Comparison of ENCODE assay signal across 9 mouse cellular contexts in the genomic region with DNA sequence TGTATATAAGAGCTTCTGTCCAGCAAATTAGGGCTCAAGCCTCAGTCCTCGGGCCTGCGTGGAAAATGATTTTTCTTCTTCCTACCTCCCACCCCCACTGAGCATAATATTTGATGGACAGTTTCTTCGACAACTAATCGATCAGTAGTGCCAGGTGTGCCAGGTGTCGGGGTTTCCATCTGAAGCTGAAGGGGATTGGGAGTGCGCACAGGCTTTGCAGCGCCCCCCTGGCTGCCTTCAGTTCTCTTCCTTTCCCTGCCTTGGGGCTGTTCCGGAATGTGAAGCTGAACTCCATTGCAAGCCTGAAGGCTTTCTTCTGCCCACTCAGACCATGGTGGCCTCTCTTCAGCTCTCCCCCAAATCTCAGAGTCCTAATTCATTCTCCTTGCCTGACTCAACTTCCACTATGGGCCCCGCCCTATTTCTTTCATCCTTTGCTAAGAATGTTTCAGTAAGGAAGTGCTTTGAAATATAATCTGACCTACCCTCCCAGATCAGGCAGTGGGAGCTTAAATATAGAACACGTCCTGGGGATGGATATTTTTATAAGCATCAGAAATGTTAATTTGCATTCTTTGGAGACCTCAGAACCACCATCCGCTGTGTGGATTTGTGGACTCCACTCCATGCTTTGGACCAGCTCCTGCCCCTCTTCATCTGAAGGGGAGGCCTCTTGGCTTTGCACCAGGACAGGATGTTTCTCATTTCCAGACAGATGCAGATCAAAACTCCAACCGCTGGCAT.
DNase-seq lines count a peak whose midpoint lies in the region; ATAC-seq and TF ChIP-seq lines count a peak whose summit lies in the region.
"Had no signal": no experiment of that assay in that cellular context is flagged by ENCODE, and none has a peak within 500 bp of the region (broad histone marks: within the 10 kb centered on the region; RNA-seq: fewer than 3 reads in every experiment).

No protein-coding gene starts in this region.

- 47% methylated on average over 12 of the region's 12 CpGs for WGBS in kidney, embryonic 14.5 days
- 72% methylated on average over 12 of the region's 12 CpGs for WGBS in kidney, adult 2 months
- WGBS in embryonic facial prominence, embryonic 14.5 days, result 21% methylated on average over 12 of the region's 12 CpGs
- WGBS in lung, postnatal 0 days, result 53% methylated on average over 12 of the region's 12 CpGs

- TF ChIP-seq EP300 in lung, postnatal 0 days (IDR thresholded peaks at IDR 0.05), result peak; percentile 66

- no peak for TF ChIP-seq CTCF in kidney, adult 2 months (conservative IDR thresholded peaks at IDR 0.05; ENCODE audit: insufficient read depth, insufficient read length, low read depth, low read length)
- TF ChIP-seq CTCF in Patski (IDR thresholded peaks at IDR 0.05), result no peak
- TF ChIP-seq CTCF in lung, postnatal 0 days (IDR thresholded peaks at IDR 0.05), result no peak

- no peak for DNase-seq in kidney, adult 2 months
- peak; percentile 53 for DNase-seq in Patski (ENCODE audit: low read depth, low spot score)
- peak; percentile 91 for DNase-seq in embryonic facial prominence, embryonic 14.5 days (ENCODE audit: low spot score)
- DNase-seq in lung, postnatal 0 days (ENCODE audit: low spot score), result peak; percentile 44
- no peak for DNase-seq in spleen, postnatal 4 days (ENCODE audit: low spot score in 2 of 2)
- no peak for DNase-seq in B cell, adult 2 months
- DNase-seq: cerebellum, postnatal 36 days had no signal

- no peaks in the 10 kb centered on the region for H3K27me3 ChIP-seq in kidney, embryonic 14.5 days (ENCODE audit: control insufficient read depth, insufficient read depth, low read length)
- H3K27me3 ChIP-seq in kidney, adult 2 months (replicated peaks; ENCODE audit: control insufficient read depth, insufficient read depth, low read length), result no peaks in the 10 kb centered on the region
- no peaks in the 10 kb centered on the region for H3K27me3 ChIP-seq in Patski
- no peaks in the 10 kb centered on the region for H3K27me3 ChIP-seq in embryonic facial prominence, embryonic 14.5 days (replicated peaks; ENCODE audit: control insufficient read depth, insufficient read depth, low read length)
- no peaks in the 10 kb centered on the region for H3K27me3 ChIP-seq in lung, postnatal 0 days (replicated peaks; ENCODE audit: insufficient read depth, low read length)
- H3K27me3 ChIP-seq: megakaryocyte, embryonic 14.5 days had no signal

- H3K36me3 ChIP-seq in kidney, embryonic 14.5 days (ENCODE audit: control insufficient read depth, insufficient read depth, low read length), result no peaks in the 10 kb centered on the region
- no peaks in the 10 kb centered on the region for H3K36me3 ChIP-seq in kidney, adult 2 months (ENCODE audit: control insufficient read depth, insufficient read depth, low read length)
- H3K36me3 ChIP-seq in embryonic facial prominence, embryonic 14.5 days (ENCODE audit: control insufficient read depth, insufficient read depth, low read length), result no peaks in the 10 kb centered on the region
- no peaks in the 10 kb centered on the region for H3K36me3 ChIP-seq in lung, postnatal 0 days (ENCODE audit: insufficient read depth, low read length)

- peaks cover 9% of the 10 kb centered on the region; the same call in 1 of the 2 replicates for H3K4me1 ChIP-seq in kidney, embryonic 14.5 days (ENCODE audit: control insufficient read depth, insufficient read depth, low read length)
- no peaks in the 10 kb centered on the region for H3K4me1 ChIP-seq in kidney, adult 2 months (ENCODE audit: control insufficient read depth, insufficient read depth, low read length)
- peaks cover 26% of the 10 kb centered on the region for H3K4me1 ChIP-seq in embryonic facial prominence, embryonic 14.5 days (ENCODE audit: control insufficient read depth, insufficient read depth, low read length)
- no peaks in the 10 kb centered on the region for H3K4me1 ChIP-seq in lung, postnatal 0 days (ENCODE audit: insufficient read depth, low read depth, low read length)
- H3K4me1 ChIP-seq: megakaryocyte, embryonic 14.5 days had no signal

- POLR2A ChIA-PET in Patski (lab: Charles Lee), result interaction anchor here (0.7 to 1.4 kb wide), 2 partner anchors 74 to 111 kb away, joined by 3 to 5 read pairs; no protein-coding TSS in a partner anchor

- peak; percentile 53; the same call in 1 of the 2 replicates for ATAC-seq in kidney, embryonic 14.5 days (ENCODE audit: low FRiP score, low TSS enrichment)
- peak; percentile 51 for ATAC-seq in Patski
- ATAC-seq in embryonic facial prominence, embryonic 14.5 days (ENCODE audit: low read depth), result peak; percentile 83
- ATAC-seq in lung, postnatal 0 days, result peak; percentile 50; the same call in 1 of the 2 replicates

- H3K4me2 ChIP-seq in kidney, embryonic 14.5 days (replicated peaks; ENCODE audit: low read depth, low read length), result no peak overlapping the region
- H3K4me2 ChIP-seq in embryonic facial prominence, embryonic 14.5 days (ENCODE audit: low read depth, low read length), result no peak overlapping the region; the same call in 1 of the 2 replicates
- H3K4me2 ChIP-seq in lung, postnatal 0 days (replicated peaks; ENCODE audit: low read depth, low read length), result no peak overlapping the region

- in situ Hi-C loops in Patski (cut with MboI; ENCODE audit: low pct_unique_long_range_greater_than_20kb), result no loop called here

- no peaks in the 10 kb centered on the region for H3K9me3 ChIP-seq in kidney, embryonic 14.5 days (ENCODE audit: control insufficient read depth, low read length)
- H3K9me3 ChIP-seq in embryonic facial prominence, embryonic 14.5 days (ENCODE audit: control insufficient read depth, low read length), result no peaks in the 10 kb centered on the region
- H3K9me3 ChIP-seq in lung, postnatal 0 days (ENCODE audit: low read length), result no peaks in the 10 kb centered on the region

- no peak for TF ChIP-seq POLR2A in kidney, adult 2 months (IDR thresholded peaks at IDR 0.05; ENCODE audit: low read depth, low read length)

- no peak overlapping the region for H3K4me3 ChIP-seq in kidney, embryonic 14.5 days (ENCODE audit: low read length)
- H3K4me3 ChIP-seq in kidney, adult 2 months (ENCODE audit: insufficient read depth, low read depth, low read length), result no peak overlapping the region
- H3K4me3 ChIP-seq in embryonic facial prominence, embryonic 14.5 days (ENCODE audit: low read depth, low read length), result no peak overlapping the region
- H3K4me3 ChIP-seq in lung, postnatal 0 days (ENCODE audit: low read depth, low read length), result no peak overlapping the region
- H3K4me3 ChIP-seq: megakaryocyte, embryonic 14.5 days had no signal

- CTCF ChIA-PET in Patski (lab: Charles Lee), result interaction anchor here (0.6 to 1.9 kb wide), 5 partner anchors 9 to 246 kb away, joined by 3 to 6 read pairs (median 3); no protein-coding TSS in a partner anchor

- peak overlapping the region; percentile 20; the same call in 1 of the 2 replicates for H3K27ac ChIP-seq in kidney, embryonic 14.5 days (ENCODE audit: low read depth, low read length)
- H3K27ac ChIP-seq in kidney, adult 2 months (ENCODE audit: insufficient read depth, low read depth, low read length), result no peak overlapping the region
- H3K27ac ChIP-seq in embryonic facial prominence, embryonic 14.5 days (replicated peaks; ENCODE audit: low read depth, low read length), result peak overlapping the region; percentile 66
- H3K27ac ChIP-seq in lung, postnatal 0 days (ENCODE audit: low read length), result no peak overlapping the region

- H3K9ac ChIP-seq in kidney, embryonic 14.5 days (ENCODE audit: low read depth, low read length), result no peak overlapping the region
- no peak overlapping the region for H3K9ac ChIP-seq in embryonic facial prominence, embryonic 14.5 days (ENCODE audit: low read depth, low read length)
- no peak overlapping the region for H3K9ac ChIP-seq in lung, postnatal 0 days (replicated peaks; ENCODE audit: low read depth)

Comparison
In these comparisons a context has a peak if more than half of its experiments do, and no peak if none do; other contexts are left out.
1. H3K27ac ChIP-seq: peak in kidney, embryonic 14.5 days (single experiment) and embryonic facial prominence, embryonic 14.5 days (single experiment); none in kidney, adult 2 months (single experiment) and lung, postnatal 0 days (single experiment).
2. DNase-seq: peak in Patski (single experiment), embryonic facial prominence, embryonic 14.5 days (single experiment) and lung, postnatal 0 days (single experiment); none in kidney, adult 2 months (single experiment), spleen, postnatal 4 days (0 of 2) and B cell, adult 2 months (0 of 2).
3. Peak in every context shown above with its lines, with median percentiles within 50 percentile points of each other: ATAC-seq.